Mouse (Mus musculus) bone marrow macrophage, adult 2 months (primary cell): Measurements from ENCODE around the gene Mybphl.

Experiments used
- CTCF ChIP-seq: IDR thresholded peaks from 2 replicates; pipeline ENCODE4 v1.5.1; 2012; ENCODE audit warnings: low read depth, mild to moderate bottlenecking, low read length, moderate library complexity
- POLR2A ChIP-seq: IDR thresholded peaks from 2 replicates; pipeline ENCODE4 v1.6.1; 2012; ENCODE audit warnings: mild to moderate bottlenecking, low read depth, low read length, borderline replicate concordance

DNA sequence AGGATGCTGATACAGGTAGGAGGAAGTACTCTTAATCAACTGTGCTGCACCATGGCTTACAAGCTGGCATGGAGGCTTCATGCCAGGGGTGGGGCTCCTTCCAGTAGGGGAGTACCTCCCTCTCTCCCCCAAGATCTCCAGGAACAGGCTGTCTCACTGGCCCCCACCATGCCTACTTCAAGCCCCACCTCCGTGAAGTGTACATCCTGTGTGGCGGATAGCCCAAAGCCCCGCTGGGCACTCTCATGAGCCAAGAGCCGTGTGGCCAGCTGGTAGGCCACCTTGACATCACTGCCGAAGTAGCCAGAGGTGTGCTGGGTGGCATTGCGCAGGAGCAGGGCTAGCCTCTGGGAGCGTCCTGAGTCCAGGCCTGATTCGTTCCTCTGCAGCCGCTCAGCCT is 33.6 kb downstream of the Mybphl start:
- TF ChIP-seq CTCF (no peak), POLR2A (no peak)
